Mouse (Mus musculus): Measurements from ENCODE around the gene Cdc40.

DNA sequence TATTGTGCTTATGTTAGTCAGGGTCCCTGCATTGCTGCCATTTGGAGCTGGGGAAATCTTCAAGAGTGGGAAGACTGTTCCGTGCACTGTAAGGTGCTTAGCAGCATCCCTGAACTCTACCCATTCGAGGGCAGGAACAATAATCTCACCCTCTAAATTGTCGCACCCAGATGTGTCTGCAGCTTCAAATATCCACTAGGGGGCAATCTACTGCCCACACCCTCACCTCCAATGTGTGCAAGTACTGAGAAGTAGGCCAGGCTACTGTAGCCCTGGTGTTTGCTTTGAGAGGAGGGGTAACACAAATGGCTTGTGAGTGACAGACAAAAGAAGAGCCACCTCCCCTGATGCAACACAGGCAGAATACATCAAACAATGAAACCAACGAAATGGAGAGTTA lies 69.5 kb downstream of the Cdc40 start:
- TF ChIP-seq CTCF (IDR thresholded peaks at IDR 0.05; ENCODE audit: borderline replicate concordance, control insufficient read depth, extremely low read depth, insufficient read depth, low read length, poor library complexity) (no peak), POLR2A (IDR thresholded peaks at IDR 0.05; ENCODE audit: control insufficient read depth, extremely low read depth, insufficient read depth, low read length, poor library complexity) (no peak)

Measured in thymus, adult 2 months (tissue).